Mouse (Mus musculus): ENCODE data around the gene Ndufs6. TPM values are rescaled to one million over a fixed set of nuclear protein-coding genes. Genes with fewer than 3 reads are reported as not detected.

Ndufs6 gene
- polyA plus RNA-seq, 1 experiment = 150 TPM

GRCm38 (mm10) chr13:73350741-73351140 is 22.4 kb upstream of the Ndufs6 start:
- Histone ChIP-seq H3K27me3 (ENCODE audit: control insufficient read depth, insufficient read depth, low read length) (no peaks in the 10 kb centered on the region), H3K4me3 (ENCODE audit: control insufficient read depth, low read depth, low read length) (no peak overlapping the region), H3K27ac (ENCODE audit: control insufficient read depth, insufficient read depth, low read depth, low read length) (no peak overlapping the region), H3K4me1 (ENCODE audit: control insufficient read depth, insufficient read depth, low read length) (no peaks in the 10 kb centered on the region), H3K36me3 (ENCODE audit: control insufficient read depth, insufficient read depth, low read length) (no peaks in the 10 kb centered on the region)
- no peak for TF ChIP-seq CTCF (IDR thresholded peaks at IDR 0.05; ENCODE audit: control insufficient read depth, insufficient read depth, insufficient replicate concordance, low read depth, low read length)
- no peak for TF ChIP-seq POLR2A (IDR thresholded peaks at IDR 0.05; ENCODE audit: control insufficient read depth, low read depth, low read length)

DNA sequence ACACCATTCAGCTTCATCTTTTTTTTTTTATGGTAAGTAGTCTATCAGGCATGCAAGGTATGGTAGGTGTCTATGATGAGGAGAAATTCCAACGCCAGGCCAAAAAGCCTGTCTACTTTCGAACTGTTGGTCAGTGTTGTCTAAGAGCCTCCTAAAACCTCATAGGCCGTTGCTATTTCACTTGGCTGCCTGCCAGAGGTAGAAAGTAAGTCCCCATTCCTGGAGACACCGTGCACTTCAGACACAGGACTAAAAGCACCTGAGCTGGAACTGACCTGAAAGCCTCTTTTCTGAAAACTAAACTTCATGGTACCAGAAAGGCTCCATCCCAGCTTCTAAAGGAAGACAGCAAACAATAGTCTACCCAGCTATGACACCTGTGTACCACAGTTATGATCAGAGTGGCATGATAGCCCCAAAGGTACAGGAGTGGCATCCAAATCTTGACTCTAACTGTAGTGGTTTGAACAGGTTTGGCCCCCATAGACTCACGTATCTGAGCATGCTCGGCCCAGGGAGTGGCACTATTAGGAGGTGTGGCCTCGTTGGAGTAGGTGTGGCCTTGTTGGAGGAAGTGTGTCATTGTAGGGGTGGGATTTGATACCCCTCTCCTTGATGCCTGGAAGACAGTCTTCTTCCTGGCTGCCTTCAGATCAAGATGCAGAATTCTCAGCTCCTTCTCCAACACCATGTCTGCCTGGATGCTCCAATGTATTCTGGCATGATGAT is 19.7 kb upstream of the Ndufs6 start:
- Histone ChIP-seq H3K27ac (ENCODE audit: control insufficient read depth, insufficient read depth, low read depth, low read length) (no peak overlapping the region), H3K4me3 (ENCODE audit: control insufficient read depth, low read depth, low read length) (no peak overlapping the region), H3K4me1 (ENCODE audit: control insufficient read depth, insufficient read depth, low read length) (no peaks in the 10 kb centered on the region), H3K27me3 (ENCODE audit: control insufficient read depth, insufficient read depth, low read length) (no peaks in the 10 kb centered on the region), H3K36me3 (ENCODE audit: control insufficient read depth, insufficient read depth, low read length) (no peaks in the 10 kb centered on the region)
- TF ChIP-seq POLR2A (IDR thresholded peaks at IDR 0.05; ENCODE audit: control insufficient read depth, low read depth, low read length) (no peak), CTCF (IDR thresholded peaks at IDR 0.05; ENCODE audit: control insufficient read depth, insufficient read depth, insufficient replicate concordance, low read depth, low read length) (no peak)

- Histone ChIP-seq H3K27me3 (ENCODE audit: control insufficient read depth, insufficient read depth, low read length) (no peaks in the 10 kb centered on the region), H3K36me3 (ENCODE audit: control insufficient read depth, insufficient read depth, low read length) (no peaks in the 10 kb centered on the region), H3K4me1 (ENCODE audit: control insufficient read depth, insufficient read depth, low read length) (no peaks in the 10 kb centered on the region), H3K4me3 (ENCODE audit: control insufficient read depth, low read depth, low read length) (no peak overlapping the region), H3K27ac (ENCODE audit: control insufficient read depth, insufficient read depth, low read depth, low read length) (no peak overlapping the region)
- TF ChIP-seq POLR2A (IDR thresholded peaks at IDR 0.05; ENCODE audit: control insufficient read depth, low read depth, low read length) (no peak), CTCF (IDR thresholded peaks at IDR 0.05; ENCODE audit: control insufficient read depth, insufficient read depth, insufficient replicate concordance, low read depth, low read length) (no peak)
These were observed 18.8 kb upstream of the Ndufs6 start for GRCm38 (mm10) chr13:73347171-73347570.

GRCm38 (mm10) chr13:73346743-73347142 is 18.4 kb upstream of the Ndufs6 start:
- Histone ChIP-seq H3K4me1 (ENCODE audit: control insufficient read depth, insufficient read depth, low read length) (no peaks in the 10 kb centered on the region), H3K27me3 (ENCODE audit: control insufficient read depth, insufficient read depth, low read length) (no peaks in the 10 kb centered on the region), H3K27ac (ENCODE audit: control insufficient read depth, insufficient read depth, low read depth, low read length) (no peak overlapping the region), H3K4me3 (ENCODE audit: control insufficient read depth, low read depth, low read length) (no peak overlapping the region), H3K36me3 (ENCODE audit: control insufficient read depth, insufficient read depth, low read length) (no peaks in the 10 kb centered on the region)
- TF ChIP-seq POLR2A (IDR thresholded peaks at IDR 0.05; ENCODE audit: control insufficient read depth, low read depth, low read length) (no peak), CTCF (IDR thresholded peaks at IDR 0.05; ENCODE audit: control insufficient read depth, insufficient read depth, insufficient replicate concordance, low read depth, low read length) (no peak)

- H3K4me3 ChIP-seq (ENCODE audit: control insufficient read depth, low read depth, low read length) = no peak overlapping the region
- H3K4me1 ChIP-seq (ENCODE audit: control insufficient read depth, insufficient read depth, low read length) = no peaks in the 10 kb centered on the region
- H3K36me3 ChIP-seq (ENCODE audit: control insufficient read depth, insufficient read depth, low read length) = no peaks in the 10 kb centered on the region
- H3K27ac ChIP-seq (ENCODE audit: control insufficient read depth, insufficient read depth, low read depth, low read length) = no peak overlapping the region
- no peaks in the 10 kb centered on the region for H3K27me3 ChIP-seq (ENCODE audit: control insufficient read depth, insufficient read depth, low read length)
- TF ChIP-seq POLR2A (IDR thresholded peaks at IDR 0.05; ENCODE audit: control insufficient read depth, low read depth, low read length) = no peak
- no peak for TF ChIP-seq CTCF (IDR thresholded peaks at IDR 0.05; ENCODE audit: control insufficient read depth, insufficient read depth, insufficient replicate concordance, low read depth, low read length)
These were observed 17.8 kb upstream of the Ndufs6 start for GRCm38 (mm10) chr13:73346131-73346530.

- TF ChIP-seq CTCF (IDR thresholded peaks at IDR 0.05; ENCODE audit: control insufficient read depth, insufficient read depth, insufficient replicate concordance, low read depth, low read length) = peak; percentile 26; the same call in 1 of the 2 replicates
- no peak for TF ChIP-seq POLR2A (IDR thresholded peaks at IDR 0.05; ENCODE audit: control insufficient read depth, low read depth, low read length)
- H3K4me3 ChIP-seq (ENCODE audit: control insufficient read depth, low read depth, low read length) = no peak overlapping the region
- no peaks in the 10 kb centered on the region for H3K27me3 ChIP-seq (ENCODE audit: control insufficient read depth, insufficient read depth, low read length)
- H3K36me3 ChIP-seq (ENCODE audit: control insufficient read depth, insufficient read depth, low read length) = no peaks in the 10 kb centered on the region
- no peaks in the 10 kb centered on the region for H3K4me1 ChIP-seq (ENCODE audit: control insufficient read depth, insufficient read depth, low read length)
- H3K27ac ChIP-seq (ENCODE audit: control insufficient read depth, insufficient read depth, low read depth, low read length) = no peak overlapping the region
These were observed 17.0 kb upstream of the Ndufs6 start for GRCm38 (mm10) chr13:73345102-73345890.

GRCm38 (mm10) chr13:73336753-73337152 is 8.4 kb upstream of the Ndufs6 start:
- TF ChIP-seq POLR2A (IDR thresholded peaks at IDR 0.05; ENCODE audit: control insufficient read depth, low read depth, low read length) (no peak), CTCF (IDR thresholded peaks at IDR 0.05; ENCODE audit: control insufficient read depth, insufficient read depth, insufficient replicate concordance, low read depth, low read length) (no peak)
- Histone ChIP-seq H3K4me3 (ENCODE audit: control insufficient read depth, low read depth, low read length) (no peak overlapping the region), H3K27me3 (ENCODE audit: control insufficient read depth, insufficient read depth, low read length) (no peaks in the 10 kb centered on the region), H3K27ac (ENCODE audit: control insufficient read depth, insufficient read depth, low read depth, low read length) (no peak overlapping the region), H3K36me3 (ENCODE audit: control insufficient read depth, insufficient read depth, low read length) (no peaks in the 10 kb centered on the region), H3K4me1 (ENCODE audit: control insufficient read depth, insufficient read depth, low read length) (no peaks in the 10 kb centered on the region; the same call in 1 of the 2 replicates)
